ENCODE assay signal across 1 mouse cellular context in the genomic region with DNA sequence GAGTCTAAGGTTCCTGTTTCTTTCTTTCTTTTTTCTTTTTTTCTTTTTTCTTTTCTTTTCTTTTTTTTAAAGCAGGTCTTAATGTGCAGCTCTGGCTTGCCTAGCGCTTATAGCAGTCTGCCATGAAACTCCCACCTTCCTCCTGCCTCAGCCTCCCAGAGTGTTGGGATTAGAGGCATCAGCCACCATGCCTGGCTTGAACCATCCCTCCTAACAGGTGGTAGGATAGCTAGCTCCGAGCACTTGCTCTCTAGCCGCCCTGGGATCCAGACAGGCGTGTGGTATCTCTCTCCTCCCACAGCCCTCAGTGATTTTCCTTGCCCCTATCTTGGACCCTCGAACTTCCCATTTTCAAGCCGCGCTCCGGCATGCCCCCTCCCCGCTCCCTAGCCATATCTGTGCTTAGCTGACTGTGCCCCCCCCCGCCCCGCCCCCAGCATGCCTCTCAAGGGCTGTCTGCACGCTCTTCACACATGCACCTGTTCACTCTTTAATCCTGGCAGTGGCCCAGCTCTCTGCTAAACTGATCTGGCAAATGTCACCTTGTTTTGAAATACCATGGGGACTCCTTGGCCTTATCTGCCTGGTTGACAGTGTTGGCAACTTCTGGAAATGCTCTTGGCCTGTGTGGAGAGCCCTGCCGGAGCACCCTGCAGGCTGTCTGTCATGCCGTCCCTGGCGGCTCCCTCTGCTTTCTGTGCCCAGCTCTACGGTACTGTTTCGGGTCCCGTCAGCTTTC.
TF ChIP-seq lines count a peak whose summit lies in the region.

No protein-coding gene starts in this region.

TF ChIP-seq in MEL, 35 proteins besides CTCF, POLR2A, EP300 and RAD21:
- TF ChIP-seq TAL1 (IDR thresholded peaks at IDR 0.05; ENCODE audit: low read length) (peak; percentile 38), GATA1 (IDR thresholded peaks at IDR 0.05; ENCODE audit: low read depth, low read length) (peak; percentile 73), HCFC1 (IDR thresholded peaks at IDR 0.05; ENCODE audit: low read depth, low read length) (peak; percentile 48), NELFE (IDR thresholded peaks at IDR 0.05; ENCODE audit: low read depth, low read length) (no peak), JUND (IDR thresholded peaks at IDR 0.05; ENCODE audit: low read depth, low read length) (no peak), MEF2A (IDR thresholded peaks at IDR 0.05; ENCODE audit: extremely low read depth, insufficient replicate concordance, low read depth, low read length, poor library complexity, severe bottlenecking) (0 out of 2 replicates have a peak, but pooled peaks have one; percentile 41), MXI1 (IDR thresholded peaks at IDR 0.05; ENCODE audit: low read depth, low read length) (peak; percentile 94), ETS1 (IDR thresholded peaks at IDR 0.05; ENCODE audit: low read depth, low read length) (peak; percentile 95), MAZ (IDR thresholded peaks at IDR 0.05; ENCODE audit: low read depth, low read length) (peak; percentile 96), SIN3A (IDR thresholded peaks at IDR 0.05; ENCODE audit: low read length) (peak; percentile 95), SMC3 (IDR thresholded peaks at IDR 0.05; ENCODE audit: low read depth, low read length) (no peak), MAFK (IDR thresholded peaks at IDR 0.05; ENCODE audit: borderline replicate concordance, low read depth, low read length) (0 out of 2 replicates have a peak, but pooled peaks have one; percentile 28), ELF1 (IDR thresholded peaks at IDR 0.05; ENCODE audit: low read depth, low read length) (0 out of 2 replicates have a peak, but pooled peaks have one; percentile 27), TCF12 (IDR thresholded peaks at IDR 0.05; ENCODE audit: low read depth, low read length) (peak; percentile 93), ZC3H11A (IDR thresholded peaks at IDR 0.05; ENCODE audit: low read depth, low read length) (no peak), MAX (IDR thresholded peaks at IDR 0.05; ENCODE audit: low read length) (peak; percentile 61), BHLHE40 (IDR thresholded peaks at IDR 0.05; ENCODE audit: borderline replicate concordance, low read depth, low read length) (peak; percentile 68; the same call in 1 of the 2 replicates), RCOR1 (IDR thresholded peaks at IDR 0.05; ENCODE audit: low read depth, low read length) (peak; percentile 93)
